Mouse (Mus musculus): ENCODE measurements at regions not wholly inside any gene's neighbourhood (a gene's known extent, or its start where the extent isn't known, plus 50 kb on each side); places are given as distances from the start of the nearest gene placed in this dataset.

DNA sequence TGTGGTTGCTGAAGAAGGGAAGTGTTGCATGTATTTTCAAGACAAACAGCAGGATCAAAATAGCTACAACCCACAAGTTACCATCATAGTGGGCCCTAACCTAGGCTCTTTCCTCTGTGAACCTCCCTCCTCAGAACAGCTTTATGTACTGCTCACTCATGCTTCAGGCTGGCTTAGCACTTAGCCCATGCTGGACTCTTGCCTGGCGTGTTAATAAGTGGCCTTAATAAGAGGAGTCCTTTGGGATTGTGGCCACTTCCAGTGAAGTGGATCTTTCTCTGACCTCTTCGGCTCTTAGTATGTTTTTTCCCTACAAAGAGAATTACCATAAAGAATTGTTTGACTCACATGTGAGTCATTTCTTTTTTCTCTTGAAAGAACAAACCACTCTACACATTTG lies 101.9 kb downstream of the Fam204a start:
- H3K9me3 ChIP-seq (replicated peaks; ENCODE audit: control insufficient read depth, low read length) = no peaks in the 10 kb centered on the region
- H3K36me3 ChIP-seq (ENCODE audit: control insufficient read depth, insufficient read depth, low read length) = no peaks in the 10 kb centered on the region
- ATAC-seq (replicated peaks; ENCODE audit: insufficient number of reproducible peaks, low FRiP score, low TSS enrichment) = no peak
- H3K4me3 ChIP-seq (ENCODE audit: low read depth, low read length) = no peak overlapping the region
- H3K27me3 ChIP-seq (ENCODE audit: control insufficient read depth, insufficient read depth, low read length) = no peaks in the 10 kb centered on the region
- H3K4me2 ChIP-seq = no peak overlapping the region
- no peak overlapping the region for H3K9ac ChIP-seq (ENCODE audit: low read depth, low read length)
- WGBS (ENCODE audit: insufficient replicate concordance) = 83% methylated on average over 2 of the region's 2 CpGs
- H3K4me1 ChIP-seq (ENCODE audit: control insufficient read depth, insufficient read depth, low read length) = no peaks in the 10 kb centered on the region
- H3K27ac ChIP-seq (ENCODE audit: low read depth, low read length) = no peak overlapping the region

DNA sequence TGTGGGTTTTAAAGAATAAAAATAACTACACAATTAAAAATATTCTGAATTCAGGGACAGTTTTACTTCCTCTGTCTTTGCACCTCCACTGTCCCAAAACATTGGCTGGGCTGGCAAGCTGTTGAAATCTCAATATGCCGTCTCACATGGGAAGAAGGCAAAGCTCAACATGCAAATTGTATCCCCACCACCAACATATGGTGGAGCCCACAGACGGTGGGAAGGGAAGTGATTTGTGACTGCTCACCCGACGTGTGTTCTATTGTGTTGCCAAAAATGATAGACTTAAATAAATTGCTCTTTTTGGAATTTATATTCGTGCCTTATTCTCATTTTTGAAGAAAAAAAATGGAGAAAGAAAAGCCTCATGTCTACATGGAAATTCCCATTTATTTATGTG lies 105.6 kb downstream of the Fam204a start:
- H3K27me3 ChIP-seq (ENCODE audit: control insufficient read depth, insufficient read depth, low read length) = no peaks in the 10 kb centered on the region
- no peak overlapping the region for H3K27ac ChIP-seq (ENCODE audit: low read depth, low read length)
- no peak overlapping the region for H3K4me2 ChIP-seq
- no peaks in the 10 kb centered on the region for H3K36me3 ChIP-seq (ENCODE audit: control insufficient read depth, insufficient read depth, low read length)
- no peak for ATAC-seq (replicated peaks; ENCODE audit: insufficient number of reproducible peaks, low FRiP score, low TSS enrichment)
- no peaks in the 10 kb centered on the region for H3K4me1 ChIP-seq (ENCODE audit: control insufficient read depth, insufficient read depth, low read length)
- H3K9me3 ChIP-seq (replicated peaks; ENCODE audit: control insufficient read depth, low read length) = no peaks in the 10 kb centered on the region
- 75% methylated on average over 5 of the region's 5 CpGs for WGBS (ENCODE audit: insufficient replicate concordance)
- H3K4me3 ChIP-seq (ENCODE audit: low read depth, low read length) = no peak overlapping the region
- H3K9ac ChIP-seq (ENCODE audit: low read depth, low read length) = no peak overlapping the region

DNA sequence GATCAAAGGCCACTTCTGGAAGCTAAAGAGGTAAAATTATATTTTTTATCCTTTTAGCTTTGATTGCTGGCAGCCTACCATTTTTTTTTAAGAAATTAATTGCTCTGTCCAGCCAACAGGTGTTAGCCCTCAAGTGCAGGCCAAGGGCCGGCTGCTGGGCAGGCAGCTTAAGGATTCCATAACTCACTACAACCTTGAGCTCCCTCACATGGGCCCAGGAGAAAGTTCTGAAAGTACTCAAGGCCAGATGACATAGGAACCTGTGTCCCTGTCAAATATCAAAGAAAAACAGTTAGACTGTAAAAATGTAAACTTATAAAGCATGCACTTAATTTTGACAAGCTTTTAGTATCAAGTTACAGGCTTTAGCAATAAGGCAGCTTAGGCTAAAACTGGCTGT lies 107.5 kb downstream of the Fam204a start:
- Histone ChIP-seq H3K4me3 (ENCODE audit: low read depth, low read length) (no peak overlapping the region), H3K9ac (ENCODE audit: low read depth, low read length) (no peak overlapping the region), H3K4me1 (ENCODE audit: control insufficient read depth, insufficient read depth, low read length) (no peaks in the 10 kb centered on the region), H3K27ac (ENCODE audit: low read depth, low read length) (no peak overlapping the region), H3K36me3 (ENCODE audit: control insufficient read depth, insufficient read depth, low read length) (no peaks in the 10 kb centered on the region), H3K4me2 (no peak overlapping the region), H3K27me3 (ENCODE audit: control insufficient read depth, insufficient read depth, low read length) (no peaks in the 10 kb centered on the region), H3K9me3 (replicated peaks; ENCODE audit: control insufficient read depth, low read length) (no peaks in the 10 kb centered on the region)
- WGBS (ENCODE audit: insufficient replicate concordance) = 29% methylated on average over 1 of the region's 1 CpGs
- no peak for ATAC-seq (replicated peaks; ENCODE audit: insufficient number of reproducible peaks, low FRiP score, low TSS enrichment)

DNA sequence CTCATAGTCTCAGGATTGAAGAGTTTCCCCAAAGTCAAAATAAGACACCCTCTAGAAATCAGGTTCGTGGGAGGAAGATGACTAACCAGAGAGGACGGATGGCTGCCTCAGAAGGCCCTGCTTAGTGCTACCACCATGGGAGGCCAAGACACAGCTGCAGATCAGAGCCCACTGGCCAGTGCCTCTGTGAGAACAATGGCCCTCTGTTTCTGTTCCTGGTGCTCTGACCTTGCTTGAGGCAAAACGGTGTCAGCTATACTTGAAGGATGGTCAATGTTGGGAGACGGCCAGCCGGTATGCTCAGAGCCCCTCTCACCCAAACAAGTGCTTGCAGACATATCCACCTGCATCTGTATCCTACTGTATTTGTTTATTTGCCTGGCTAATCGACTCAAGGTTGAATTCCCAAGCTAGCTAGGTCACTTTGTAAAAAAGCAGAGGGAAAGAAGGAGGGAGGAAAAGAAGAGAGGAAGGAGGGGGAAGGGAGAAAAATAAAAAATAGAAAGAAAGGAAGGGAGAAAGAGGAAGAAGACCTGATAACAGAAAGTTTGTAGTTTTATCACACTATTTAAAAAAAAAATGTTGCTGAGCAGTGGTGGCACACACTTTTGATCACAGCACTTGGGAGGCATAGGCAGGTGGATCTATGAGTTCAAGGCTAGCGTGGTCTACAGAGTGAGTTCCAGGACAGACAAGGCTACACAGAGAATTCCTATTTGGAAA lies 112.7 kb downstream of the Fam204a start:
- no peaks in the 10 kb centered on the region for H3K36me3 ChIP-seq (ENCODE audit: control insufficient read depth, insufficient read depth, low read length)
- H3K9ac ChIP-seq (ENCODE audit: low read depth, low read length) = no peak overlapping the region
- no peak overlapping the region for H3K4me2 ChIP-seq
- H3K4me1 ChIP-seq (ENCODE audit: control insufficient read depth, insufficient read depth, low read length) = no peaks in the 10 kb centered on the region
- no peak for ATAC-seq (replicated peaks; ENCODE audit: insufficient number of reproducible peaks, low FRiP score, low TSS enrichment)
- no peaks in the 10 kb centered on the region for H3K27me3 ChIP-seq (ENCODE audit: control insufficient read depth, insufficient read depth, low read length)
- H3K4me3 ChIP-seq (ENCODE audit: low read depth, low read length) = no peak overlapping the region
- 47% methylated on average over 7 of the region's 7 CpGs for WGBS (ENCODE audit: insufficient replicate concordance)
- H3K9me3 ChIP-seq (replicated peaks; ENCODE audit: control insufficient read depth, low read length) = no peaks in the 10 kb centered on the region
- H3K27ac ChIP-seq (ENCODE audit: low read depth, low read length) = no peak overlapping the region

GRCm38 (mm10) chr19:60110278-60110677 lies 116.2 kb downstream of the Fam204a start:
- Histone ChIP-seq H3K9ac (ENCODE audit: low read depth, low read length) (no peak overlapping the region), H3K4me1 (ENCODE audit: control insufficient read depth, insufficient read depth, low read length) (no peaks in the 10 kb centered on the region), H3K27me3 (ENCODE audit: control insufficient read depth, insufficient read depth, low read length) (no peaks in the 10 kb centered on the region), H3K36me3 (ENCODE audit: control insufficient read depth, insufficient read depth, low read length) (no peaks in the 10 kb centered on the region), H3K4me3 (ENCODE audit: low read depth, low read length) (no peak overlapping the region), H3K4me2 (no peak overlapping the region), H3K27ac (ENCODE audit: low read depth, low read length) (no peak overlapping the region), H3K9me3 (replicated peaks; ENCODE audit: control insufficient read depth, low read length) (no peaks in the 10 kb centered on the region)
- WGBS (ENCODE audit: insufficient replicate concordance) = 69% methylated on average over 6 of the region's 6 CpGs
- ATAC-seq (replicated peaks; ENCODE audit: insufficient number of reproducible peaks, low FRiP score, low TSS enrichment) = no peak

DNA sequence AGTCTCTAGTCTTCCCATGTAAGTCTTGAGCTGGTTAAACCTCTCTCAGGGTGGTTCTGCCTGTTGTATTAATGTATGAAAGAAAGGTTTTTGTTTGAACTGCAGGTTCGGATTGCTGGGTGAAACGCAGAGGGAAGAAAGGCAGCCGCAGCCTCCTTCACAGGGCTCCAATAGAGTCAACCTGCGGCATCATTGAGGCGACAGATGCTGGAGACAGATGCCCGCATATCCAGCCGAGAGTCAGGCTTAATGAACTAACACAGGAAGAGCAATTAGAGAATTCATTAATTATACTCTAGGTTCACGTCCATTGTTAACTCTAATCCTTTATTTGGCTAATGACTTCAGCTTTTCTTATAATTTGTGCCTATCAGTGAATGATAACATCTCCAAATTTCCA lies 117.0 kb downstream of the Fam204a start:
- ATAC-seq (replicated peaks; ENCODE audit: insufficient number of reproducible peaks, low FRiP score, low TSS enrichment) = no peak
- Histone ChIP-seq H3K27me3 (ENCODE audit: control insufficient read depth, insufficient read depth, low read length) (no peaks in the 10 kb centered on the region), H3K4me3 (ENCODE audit: low read depth, low read length) (no peak overlapping the region), H3K9me3 (replicated peaks; ENCODE audit: control insufficient read depth, low read length) (no peaks in the 10 kb centered on the region), H3K4me1 (ENCODE audit: control insufficient read depth, insufficient read depth, low read length) (no peaks in the 10 kb centered on the region), H3K4me2 (no peak overlapping the region), H3K9ac (ENCODE audit: low read depth, low read length) (no peak overlapping the region), H3K27ac (ENCODE audit: low read depth, low read length) (no peak overlapping the region), H3K36me3 (ENCODE audit: control insufficient read depth, insufficient read depth, low read length) (no peaks in the 10 kb centered on the region)
- 73% methylated on average over 8 of the region's 8 CpGs for WGBS (ENCODE audit: insufficient replicate concordance)

- no peak overlapping the region for H3K4me2 ChIP-seq
- no peaks in the 10 kb centered on the region for H3K4me1 ChIP-seq (ENCODE audit: control insufficient read depth, insufficient read depth, low read length)
- no peaks in the 10 kb centered on the region for H3K9me3 ChIP-seq (replicated peaks; ENCODE audit: control insufficient read depth, low read length)
- no peaks in the 10 kb centered on the region for H3K27me3 ChIP-seq (ENCODE audit: control insufficient read depth, insufficient read depth, low read length)
- no peak for ATAC-seq (replicated peaks; ENCODE audit: insufficient number of reproducible peaks, low FRiP score, low TSS enrichment)
- no peaks in the 10 kb centered on the region for H3K36me3 ChIP-seq (ENCODE audit: control insufficient read depth, insufficient read depth, low read length)
- WGBS (ENCODE audit: insufficient replicate concordance) = 75% methylated on average over 3 of the region's 3 CpGs
- H3K4me3 ChIP-seq (ENCODE audit: low read depth, low read length) = no peak overlapping the region
- H3K27ac ChIP-seq (ENCODE audit: low read depth, low read length) = no peak overlapping the region
- no peak overlapping the region for H3K9ac ChIP-seq (ENCODE audit: low read depth, low read length)
Observed at GRCm38 (mm10) chr19:60097915-60098314, 128.6 kb downstream of the Fam204a start.

- H3K4me3 ChIP-seq (ENCODE audit: low read depth, low read length) = no peak overlapping the region
- H3K27ac ChIP-seq (ENCODE audit: low read depth, low read length) = no peak overlapping the region
- H3K36me3 ChIP-seq (ENCODE audit: control insufficient read depth, insufficient read depth, low read length) = no peaks in the 10 kb centered on the region
- no peak overlapping the region for H3K9ac ChIP-seq (ENCODE audit: low read depth, low read length)
- no peaks in the 10 kb centered on the region for H3K27me3 ChIP-seq (ENCODE audit: control insufficient read depth, insufficient read depth, low read length)
- H3K4me2 ChIP-seq = no peak overlapping the region
- H3K9me3 ChIP-seq (replicated peaks; ENCODE audit: control insufficient read depth, low read length) = no peaks in the 10 kb centered on the region
- ATAC-seq (replicated peaks; ENCODE audit: insufficient number of reproducible peaks, low FRiP score, low TSS enrichment) = no peak
- 46% methylated on average over 3 of the region's 3 CpGs for WGBS (ENCODE audit: insufficient replicate concordance)
- H3K4me1 ChIP-seq (ENCODE audit: control insufficient read depth, insufficient read depth, low read length) = no peaks in the 10 kb centered on the region
Observed at GRCm38 (mm10) chr19:60074986-60075385, 131.5 kb upstream of the Rab11fip2 start.

DNA sequence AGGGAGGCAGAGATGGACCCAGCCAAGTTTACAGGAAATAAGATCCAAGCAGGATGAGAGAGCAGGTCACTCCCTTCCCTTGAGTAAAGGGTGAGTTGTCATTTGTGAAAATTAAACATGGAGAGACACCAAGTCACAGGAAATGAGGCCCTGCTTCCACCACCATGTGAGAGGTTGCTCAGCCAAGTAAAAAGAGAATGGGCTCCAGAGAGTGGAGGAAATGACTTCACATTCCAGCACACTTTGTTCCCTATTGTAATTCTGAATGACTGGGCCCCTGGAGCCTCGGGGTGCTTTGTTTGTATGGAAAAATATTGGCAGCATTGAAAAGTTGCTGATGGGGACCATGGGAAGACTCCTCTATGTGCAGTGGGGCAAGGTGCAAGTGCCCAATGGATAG lies 129.9 kb upstream of the Rab11fip2 start:
- no peaks in the 10 kb centered on the region for H3K36me3 ChIP-seq (ENCODE audit: control insufficient read depth, insufficient read depth, low read length)
- no peak overlapping the region for H3K4me3 ChIP-seq (ENCODE audit: low read depth, low read length)
- no peaks in the 10 kb centered on the region for H3K9me3 ChIP-seq (replicated peaks; ENCODE audit: control insufficient read depth, low read length)
- no peak overlapping the region for H3K27ac ChIP-seq (ENCODE audit: low read depth, low read length)
- H3K9ac ChIP-seq (ENCODE audit: low read depth, low read length) = no peak overlapping the region
- H3K27me3 ChIP-seq (ENCODE audit: control insufficient read depth, insufficient read depth, low read length) = no peaks in the 10 kb centered on the region
- no peak overlapping the region for H3K4me2 ChIP-seq
- H3K4me1 ChIP-seq (ENCODE audit: control insufficient read depth, insufficient read depth, low read length) = no peaks in the 10 kb centered on the region
- ATAC-seq (replicated peaks; ENCODE audit: insufficient number of reproducible peaks, low FRiP score, low TSS enrichment) = no peak
- WGBS (ENCODE audit: insufficient replicate concordance) = 36% methylated on average over 1 of the region's 1 CpGs

Data from heart, embryonic 11.5 days (tissue).